Mouse (Mus musculus): Measurements from ENCODE around the gene Rarb.

DNA sequence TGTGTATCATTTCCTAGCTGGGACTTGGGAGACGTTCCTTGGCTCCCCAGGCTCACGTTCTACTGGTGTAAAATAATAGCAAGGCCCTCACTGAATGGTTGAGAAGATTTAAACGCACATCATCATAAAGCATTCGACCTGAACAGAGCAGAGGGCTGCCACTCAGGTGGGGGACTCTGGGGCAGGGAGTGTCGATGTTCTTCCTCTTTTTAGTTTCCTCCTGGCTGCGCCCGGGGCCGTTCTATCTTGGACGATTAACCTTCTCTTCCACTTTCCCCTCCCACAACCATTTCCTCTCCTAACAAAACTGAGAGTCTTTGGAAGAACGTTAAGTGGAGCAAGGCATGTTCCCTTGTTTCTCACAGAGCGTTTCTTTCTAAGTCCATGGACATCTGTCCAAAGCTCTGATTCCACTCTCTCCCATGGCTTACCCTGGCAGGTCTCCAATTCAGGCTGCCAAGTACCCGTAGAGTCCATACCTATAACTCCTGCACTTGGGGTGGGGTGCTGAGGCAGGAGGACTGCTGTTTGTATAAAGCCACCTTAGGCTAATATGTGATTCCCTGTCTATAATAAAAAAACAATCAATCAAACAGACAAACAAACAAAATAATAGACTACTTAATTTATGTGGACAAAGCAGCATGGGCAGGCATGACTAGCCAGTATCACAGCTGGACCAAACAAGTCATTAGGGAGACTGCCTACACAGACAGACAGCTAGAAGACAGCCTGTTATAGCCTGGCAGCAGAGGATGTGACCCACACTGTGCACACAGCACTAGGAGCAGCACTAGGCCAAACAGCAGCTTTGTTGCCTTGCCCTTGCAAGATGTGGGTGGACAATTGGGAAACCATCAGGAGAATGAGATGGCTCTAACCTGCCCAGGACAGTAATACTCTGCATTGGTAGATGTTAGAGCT, 259.4 kb downstream of the Rarb start:
- TF ChIP-seq CTCF (IDR thresholded peaks at IDR 0.05): no peak
- TF ChIP-seq EP300 (IDR thresholded peaks at IDR 0.05): no peak
